Mouse (Mus musculus): ENCODE measurements at regions not wholly inside any gene's neighbourhood (a gene's known extent, or its start where the extent isn't known, plus 50 kb on each side); places are given as distances from the start of the nearest gene placed in this dataset.
A peak's percentile ranks its signal among the peaks of the same experiment; 100 is the strongest.

GRCm38 (mm10) chrX:11088506-11088905 lies 210.6 kb upstream of the H2al1a start:
- Histone ChIP-seq H3K27ac (ENCODE audit: insufficient read depth, low read length) (no peak overlapping the region), H3K36me3 (ENCODE audit: control insufficient read depth, insufficient read depth, low read length, poor library complexity, severe bottlenecking) (no peaks in the 10 kb centered on the region), H3K4me1 (ENCODE audit: control insufficient read depth, insufficient read depth, low read length) (no peaks in the 10 kb centered on the region), H3K27me3 (ENCODE audit: control insufficient read depth, insufficient read depth, low read length, poor library complexity, severe bottlenecking) (no peaks in the 10 kb centered on the region), H3K9ac (ENCODE audit: low read depth, poor library complexity, severe bottlenecking) (no peak overlapping the region), H3K4me3 (ENCODE audit: low read depth, low read length) (no peak overlapping the region), H3K9me3 (replicated peaks; ENCODE audit: control insufficient read depth, insufficient read depth, low read length, poor library complexity, severe bottlenecking) (no peaks in the 10 kb centered on the region)
- TF ChIP-seq POLR2A (IDR thresholded peaks at IDR 0.05; ENCODE audit: insufficient read depth, low read length) (no peak), EP300 (IDR thresholded peaks at IDR 0.05; ENCODE audit: insufficient read depth, low read depth, low read length) (no peak), CTCF (IDR thresholded peaks at IDR 0.05; ENCODE audit: low read depth, low read length) (no peak)

- Histone ChIP-seq H3K36me3 (ENCODE audit: control insufficient read depth, insufficient read depth, low read length, poor library complexity, severe bottlenecking) (no peaks in the 10 kb centered on the region), H3K27me3 (ENCODE audit: control insufficient read depth, insufficient read depth, low read length, poor library complexity, severe bottlenecking) (no peaks in the 10 kb centered on the region), H3K4me3 (ENCODE audit: low read depth, low read length) (no peak overlapping the region), H3K9me3 (replicated peaks; ENCODE audit: control insufficient read depth, insufficient read depth, low read length, poor library complexity, severe bottlenecking) (no peaks in the 10 kb centered on the region), H3K4me1 (ENCODE audit: control insufficient read depth, insufficient read depth, low read length) (no peaks in the 10 kb centered on the region), H3K9ac (ENCODE audit: low read depth, poor library complexity, severe bottlenecking) (no peak overlapping the region), H3K27ac (ENCODE audit: insufficient read depth, low read length) (no peak overlapping the region)
- TF ChIP-seq EP300 (IDR thresholded peaks at IDR 0.05; ENCODE audit: insufficient read depth, low read depth, low read length) (no peak), POLR2A (IDR thresholded peaks at IDR 0.05; ENCODE audit: insufficient read depth, low read length) (no peak), CTCF (IDR thresholded peaks at IDR 0.05; ENCODE audit: low read depth, low read length) (peak; percentile 34)
Observed at GRCm38 (mm10) chrX:11090432-11090831, 208.6 kb upstream of the H2al1a start.

- no peak for TF ChIP-seq POLR2A (IDR thresholded peaks at IDR 0.05; ENCODE audit: insufficient read depth, low read length)
- no peak for TF ChIP-seq EP300 (IDR thresholded peaks at IDR 0.05; ENCODE audit: insufficient read depth, low read depth, low read length)
- TF ChIP-seq CTCF (IDR thresholded peaks at IDR 0.05; ENCODE audit: low read depth, low read length), result no peak
- H3K27me3 ChIP-seq (ENCODE audit: control insufficient read depth, insufficient read depth, low read length, poor library complexity, severe bottlenecking), result no peaks in the 10 kb centered on the region
Observed at GRCm38 (mm10) chrX:11097581-11098254, 201.3 kb upstream of the H2al1a start.

DNA sequence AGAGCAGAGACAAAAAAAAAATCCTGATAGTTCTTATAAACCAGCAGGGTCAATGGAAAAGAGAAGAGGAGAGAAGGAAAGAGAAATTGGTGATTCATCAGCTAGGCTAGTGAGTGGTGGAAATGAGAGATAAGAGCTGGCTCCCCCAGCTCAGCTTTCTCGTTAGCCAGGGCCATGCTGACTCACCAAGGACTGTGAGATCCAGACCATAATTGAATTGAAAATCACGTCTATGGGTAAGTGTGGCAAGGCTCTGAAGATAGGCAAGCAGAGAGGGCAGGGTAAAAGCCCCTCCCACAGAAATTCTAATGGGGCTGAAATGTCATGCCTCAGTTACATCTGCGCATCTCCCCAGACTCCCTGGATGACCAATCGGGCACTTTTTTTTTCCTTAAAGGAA lies 200.7 kb upstream of the H2al1a start:
- no peak overlapping the region for H3K4me3 ChIP-seq (ENCODE audit: low read depth, low read length)
- no peaks in the 10 kb centered on the region for H3K27me3 ChIP-seq (ENCODE audit: control insufficient read depth, insufficient read depth, low read length, poor library complexity, severe bottlenecking)
- no peak overlapping the region for H3K27ac ChIP-seq (ENCODE audit: insufficient read depth, low read length)
- no peak for TF ChIP-seq POLR2A (IDR thresholded peaks at IDR 0.05; ENCODE audit: insufficient read depth, low read length)
- TF ChIP-seq EP300 (IDR thresholded peaks at IDR 0.05; ENCODE audit: insufficient read depth, low read depth, low read length), result no peak
- TF ChIP-seq CTCF (IDR thresholded peaks at IDR 0.05; ENCODE audit: low read depth, low read length), result no peak
- no peaks in the 10 kb centered on the region for H3K9me3 ChIP-seq (replicated peaks; ENCODE audit: control insufficient read depth, insufficient read depth, low read length, poor library complexity, severe bottlenecking)
- H3K9ac ChIP-seq (ENCODE audit: low read depth, poor library complexity, severe bottlenecking), result no peak overlapping the region
- H3K36me3 ChIP-seq (ENCODE audit: control insufficient read depth, insufficient read depth, low read length, poor library complexity, severe bottlenecking), result no peaks in the 10 kb centered on the region
- H3K4me1 ChIP-seq (ENCODE audit: control insufficient read depth, insufficient read depth, low read length), result no peaks in the 10 kb centered on the region

More at GRCm38 (mm10) chrX:11097581-11098254, 201.3 kb upstream of the H2al1a start:
- Histone ChIP-seq H3K27ac (ENCODE audit: insufficient read depth, low read length) (no peak overlapping the region), H3K9me3 (replicated peaks; ENCODE audit: control insufficient read depth, insufficient read depth, low read length, poor library complexity, severe bottlenecking) (no peaks in the 10 kb centered on the region), H3K4me1 (ENCODE audit: control insufficient read depth, insufficient read depth, low read length) (no peaks in the 10 kb centered on the region), H3K4me3 (ENCODE audit: low read depth, low read length) (no peak overlapping the region), H3K9ac (ENCODE audit: low read depth, poor library complexity, severe bottlenecking) (no peak overlapping the region), H3K36me3 (ENCODE audit: control insufficient read depth, insufficient read depth, low read length, poor library complexity, severe bottlenecking) (no peaks in the 10 kb centered on the region)

DNA sequence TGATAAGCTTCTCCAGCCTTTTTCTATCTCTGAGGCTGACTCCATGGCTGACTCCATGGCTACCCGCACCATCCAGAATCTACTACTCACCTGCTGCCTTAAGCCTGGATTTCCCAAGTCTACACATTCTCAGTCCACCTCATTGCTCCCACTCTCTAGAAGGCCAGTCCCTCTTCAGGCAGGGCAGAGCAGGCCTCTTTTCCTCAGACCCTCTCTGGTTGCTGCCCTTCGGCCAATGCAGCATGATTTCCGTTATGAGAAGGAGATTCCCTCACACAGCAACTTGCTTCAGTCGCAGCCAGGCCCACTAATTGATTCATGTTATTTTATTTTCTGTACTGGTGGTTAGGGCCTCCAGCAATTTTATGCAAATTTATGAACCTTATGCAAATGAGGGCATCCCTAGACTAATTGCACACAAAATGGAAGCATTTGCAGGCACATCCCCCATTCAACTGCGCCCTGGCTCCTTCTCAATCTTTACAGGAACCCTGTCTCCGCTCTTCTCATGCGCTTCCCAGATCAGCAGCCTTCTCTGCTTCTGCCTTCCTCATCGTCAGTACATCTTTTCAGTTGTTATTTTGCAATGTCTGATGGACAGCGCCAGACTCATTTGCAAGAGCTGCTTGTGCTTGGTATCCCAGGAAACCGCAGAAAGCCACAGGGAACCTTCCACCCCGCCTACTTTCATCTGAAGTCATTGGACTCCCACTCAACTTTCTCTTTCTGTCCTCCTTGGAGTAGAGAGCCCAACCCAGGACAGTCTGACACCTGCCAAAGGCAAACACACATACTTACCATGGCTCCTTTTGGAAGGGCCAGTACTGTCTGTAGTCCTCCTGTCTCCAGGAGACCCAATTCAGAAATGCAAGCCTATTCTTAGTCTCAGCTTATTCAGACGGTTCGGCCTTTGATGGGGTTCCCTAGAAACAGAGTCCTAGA lies 199.6 kb upstream of the H2al1a start:
- Histone ChIP-seq H3K27me3 (ENCODE audit: control insufficient read depth, insufficient read depth, low read length, poor library complexity, severe bottlenecking) (no peaks in the 10 kb centered on the region), H3K4me1 (ENCODE audit: control insufficient read depth, insufficient read depth, low read length) (no peaks in the 10 kb centered on the region), H3K4me3 (ENCODE audit: low read depth, low read length) (no peak overlapping the region), H3K9ac (ENCODE audit: low read depth, poor library complexity, severe bottlenecking) (no peak overlapping the region), H3K36me3 (ENCODE audit: control insufficient read depth, insufficient read depth, low read length, poor library complexity, severe bottlenecking) (no peaks in the 10 kb centered on the region), H3K27ac (ENCODE audit: insufficient read depth, low read length) (no peak overlapping the region), H3K9me3 (replicated peaks; ENCODE audit: control insufficient read depth, insufficient read depth, low read length, poor library complexity, severe bottlenecking) (no peaks in the 10 kb centered on the region)
- TF ChIP-seq CTCF (IDR thresholded peaks at IDR 0.05; ENCODE audit: low read depth, low read length) (no peak), POLR2A (IDR thresholded peaks at IDR 0.05; ENCODE audit: insufficient read depth, low read length) (no peak), EP300 (IDR thresholded peaks at IDR 0.05; ENCODE audit: insufficient read depth, low read depth, low read length) (no peak)

- Histone ChIP-seq H3K9ac (ENCODE audit: low read depth, poor library complexity, severe bottlenecking) (no peak overlapping the region), H3K27ac (ENCODE audit: insufficient read depth, low read length) (no peak overlapping the region), H3K4me3 (ENCODE audit: low read depth, low read length) (no peak overlapping the region), H3K36me3 (ENCODE audit: control insufficient read depth, insufficient read depth, low read length, poor library complexity, severe bottlenecking) (no peaks in the 10 kb centered on the region), H3K27me3 (ENCODE audit: control insufficient read depth, insufficient read depth, low read length, poor library complexity, severe bottlenecking) (no peaks in the 10 kb centered on the region), H3K4me1 (ENCODE audit: control insufficient read depth, insufficient read depth, low read length) (no peaks in the 10 kb centered on the region), H3K9me3 (replicated peaks; ENCODE audit: control insufficient read depth, insufficient read depth, low read length, poor library complexity, severe bottlenecking) (no peaks in the 10 kb centered on the region)
- TF ChIP-seq EP300 (IDR thresholded peaks at IDR 0.05; ENCODE audit: insufficient read depth, low read depth, low read length), result no peak
Observed at GRCm38 (mm10) chrX:11100935-11101334, 198.1 kb upstream of the H2al1a start.
